18 mouse cellular contexts compared by ENCODE assay signal in the genomic region with DNA sequence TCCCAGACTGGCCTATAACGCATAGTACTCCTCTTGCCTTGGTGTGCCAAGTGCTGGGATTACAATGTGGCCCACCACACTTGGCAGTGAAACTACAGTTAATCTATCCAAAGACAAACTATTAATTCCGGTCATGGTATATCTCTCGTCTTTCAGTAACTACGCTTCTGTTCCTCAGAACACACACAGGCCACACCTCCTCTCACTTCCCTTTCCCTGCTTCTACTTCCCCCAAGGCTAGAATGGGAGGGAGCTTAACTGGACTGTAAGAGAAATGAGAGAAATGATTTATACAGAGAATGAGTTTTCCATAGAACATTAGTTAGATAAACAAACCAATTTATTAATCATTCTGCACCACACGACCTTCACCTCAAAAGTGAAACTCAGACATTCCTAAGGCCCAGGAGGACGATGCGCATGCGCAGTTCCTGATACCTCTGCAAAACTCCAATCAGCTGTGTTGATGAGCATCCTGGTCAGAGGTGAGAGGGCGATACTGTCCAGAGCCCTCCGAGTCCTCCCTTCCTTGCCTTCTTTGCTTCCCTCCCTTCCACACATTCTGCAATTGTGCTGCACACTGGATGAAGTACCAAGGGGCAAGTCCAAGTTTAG.
DNase-seq lines count a peak whose midpoint lies in the region; ATAC-seq and TF ChIP-seq lines count a peak whose summit lies in the region.
"Had no signal": no experiment of that assay in that cellular context is flagged by ENCODE, and none has a peak within 500 bp of the region (broad histone marks: within the 10 kb centered on the region; RNA-seq: fewer than 3 reads in every experiment).

No protein-coding gene starts in this region.

- H3K9me3 ChIP-seq in midbrain, embryonic 10.5 days (replicated peaks) = no peaks in the 10 kb centered on the region
- no peaks in the 10 kb centered on the region for H3K9me3 ChIP-seq in midbrain, postnatal 0 days (ENCODE audit: low read length)
- H3K9me3 ChIP-seq in forebrain, embryonic 12.5 days = no peaks in the 10 kb centered on the region
- no peaks in the 10 kb centered on the region for H3K9me3 ChIP-seq in hindbrain, embryonic 14.5 days (ENCODE audit: control insufficient read depth, low read length)
- no peaks in the 10 kb centered on the region for H3K9me3 ChIP-seq in midbrain, embryonic 16.5 days (replicated peaks; ENCODE audit: control insufficient read depth, low read length, poor library complexity, severe bottlenecking)
- H3K9me3 ChIP-seq: embryonic facial prominence, embryonic 13.5 days had no signal

- H3K4me3 ChIP-seq in midbrain, embryonic 10.5 days = no peak overlapping the region
- no peak overlapping the region for H3K4me3 ChIP-seq in midbrain, postnatal 0 days (ENCODE audit: low read depth, low read length)
- no peak overlapping the region for H3K4me3 ChIP-seq in forebrain, embryonic 12.5 days (replicated peaks)
- no peak overlapping the region for H3K4me3 ChIP-seq in hindbrain, embryonic 14.5 days (replicated peaks; ENCODE audit: low read length)
- no peak overlapping the region for H3K4me3 ChIP-seq in midbrain, embryonic 16.5 days (ENCODE audit: low read depth, low read length)
- H3K4me3 ChIP-seq: embryonic facial prominence, embryonic 13.5 days; myocyte had no signal

- H3K4me2 ChIP-seq in midbrain, postnatal 0 days (ENCODE audit: low read depth, low read length, poor library complexity, severe bottlenecking) = no peak overlapping the region
- no peak overlapping the region for H3K4me2 ChIP-seq in forebrain, embryonic 12.5 days
- H3K4me2 ChIP-seq in hindbrain, embryonic 14.5 days (replicated peaks) = no peak overlapping the region; the same call in 1 of the 2 replicates
- no peak overlapping the region; the same call in 1 of the 2 replicates for H3K4me2 ChIP-seq in midbrain, embryonic 16.5 days (ENCODE audit: low read length)
- H3K4me2 ChIP-seq: embryonic facial prominence, embryonic 13.5 days; liver, embryonic 11.5 days had no signal

- ATAC-seq in midbrain, postnatal 0 days (ENCODE audit: low FRiP score) = no peak
- ATAC-seq in forebrain, embryonic 12.5 days (ENCODE audit: low FRiP score) = no peak
- ATAC-seq in hindbrain, embryonic 14.5 days (ENCODE audit: low FRiP score) = 0 out of 2 replicates have a peak, but pooled peaks have one; percentile 28
- ATAC-seq in midbrain, embryonic 16.5 days = no peak
- ATAC-seq: activated CD4-positive, CD25-positive, alpha-beta regulatory T cell, adult 4 months; intestine, embryonic 16.5 days had no signal

- H3K27ac ChIP-seq in midbrain, embryonic 10.5 days (replicated peaks) = peak overlapping the region; percentile 85
- no peak overlapping the region for H3K27ac ChIP-seq in midbrain, postnatal 0 days (ENCODE audit: low read depth, low read length)
- H3K27ac ChIP-seq in forebrain, embryonic 12.5 days = peak overlapping the region; percentile 78
- peak overlapping the region; percentile 70 for H3K27ac ChIP-seq in hindbrain, embryonic 14.5 days
- peak overlapping the region; percentile 79 for H3K27ac ChIP-seq in midbrain, embryonic 16.5 days (ENCODE audit: low read length)
- H3K27ac ChIP-seq: embryonic facial prominence, embryonic 13.5 days had no signal

- no peak overlapping the region for H3K9ac ChIP-seq in midbrain, postnatal 0 days (replicated peaks; ENCODE audit: low read length, poor library complexity, severe bottlenecking)
- H3K9ac ChIP-seq in forebrain, embryonic 12.5 days = no peak overlapping the region
- H3K9ac ChIP-seq in hindbrain, embryonic 14.5 days = no peak overlapping the region
- H3K9ac ChIP-seq in midbrain, embryonic 16.5 days (ENCODE audit: low read depth, low read length) = no peak overlapping the region
- H3K9ac ChIP-seq: embryonic facial prominence, embryonic 13.5 days had no signal

- 89% methylated on average over 10 of the region's 10 CpGs for WGBS in midbrain, embryonic 10.5 days
- 82% methylated on average over 10 of the region's 10 CpGs for WGBS in midbrain, postnatal 0 days
- WGBS in forebrain, embryonic 12.5 days = 94% methylated on average over 10 of the region's 10 CpGs
- WGBS in hindbrain, embryonic 14.5 days = 61% methylated on average over 10 of the region's 10 CpGs
- WGBS in midbrain, embryonic 16.5 days = 81% methylated on average over 10 of the region's 10 CpGs

- H3K4me1 ChIP-seq in midbrain, embryonic 10.5 days = peaks cover 43% of the 10 kb centered on the region
- H3K4me1 ChIP-seq in midbrain, postnatal 0 days (ENCODE audit: insufficient read depth, low read length) = peaks cover 6% of the 10 kb centered on the region; the same call in 1 of the 2 replicates
- peaks cover 30% of the 10 kb centered on the region for H3K4me1 ChIP-seq in forebrain, embryonic 12.5 days
- H3K4me1 ChIP-seq in hindbrain, embryonic 14.5 days (replicated peaks; ENCODE audit: control insufficient read depth, insufficient read depth, low read length) = peaks cover 40% of the 10 kb centered on the region
- H3K4me1 ChIP-seq in midbrain, embryonic 16.5 days (ENCODE audit: control insufficient read depth, insufficient read depth, low read length) = peaks cover 38% of the 10 kb centered on the region

- no peak for DNase-seq in midbrain, embryonic 10.5 days (ENCODE audit: low spot score)
- no peak for DNase-seq in midbrain, postnatal 0 days (ENCODE audit: low spot score)
- no peak for DNase-seq in hindbrain, embryonic 14.5 days (ENCODE audit: low spot score)
- no peak for DNase-seq in right cerebral cortex, adult 2 months (ENCODE audit: low spot score in 2 of 2)
- DNase-seq in adrenal gland, postnatal 25 days = no peak
- no peak for DNase-seq in frontal cortex, postnatal 10 days (ENCODE audit: low spot score in 2 of 2)
- DNase-seq: heart, adult 11 months; heart, postnatal 10 days; kidney, postnatal 4 days; lung, postnatal 10 days; thymus, postnatal 14 days had no signal

- no peaks in the 10 kb centered on the region for H3K36me3 ChIP-seq in midbrain, embryonic 10.5 days
- no peaks in the 10 kb centered on the region for H3K36me3 ChIP-seq in midbrain, postnatal 0 days (ENCODE audit: insufficient read depth, low read length)
- H3K36me3 ChIP-seq in forebrain, embryonic 12.5 days (replicated peaks) = no peaks in the 10 kb centered on the region
- H3K36me3 ChIP-seq in hindbrain, embryonic 14.5 days (replicated peaks; ENCODE audit: control insufficient read depth, insufficient read depth) = no peaks in the 10 kb centered on the region
- no peaks in the 10 kb centered on the region for H3K36me3 ChIP-seq in midbrain, embryonic 16.5 days (ENCODE audit: control insufficient read depth, insufficient read depth, low read length)
- H3K36me3 ChIP-seq: embryonic facial prominence, embryonic 13.5 days had no signal

- no peak for TF ChIP-seq CTCF in midbrain, postnatal 0 days (IDR thresholded peaks at IDR 0.05)

- H3K27me3 ChIP-seq in midbrain, embryonic 10.5 days (ENCODE audit: low read depth, poor library complexity, severe bottlenecking) = no peaks in the 10 kb centered on the region
- no peaks in the 10 kb centered on the region for H3K27me3 ChIP-seq in midbrain, postnatal 0 days (ENCODE audit: insufficient read depth, low read length)
- 0 out of 2 replicates have a peak, but pooled peaks cover 3% of the 10 kb centered on the region for H3K27me3 ChIP-seq in forebrain, embryonic 12.5 days
- no peaks in the 10 kb centered on the region for H3K27me3 ChIP-seq in hindbrain, embryonic 14.5 days (ENCODE audit: control insufficient read depth, insufficient read depth, low read length)
- H3K27me3 ChIP-seq in midbrain, embryonic 16.5 days (ENCODE audit: control insufficient read depth, insufficient read depth, low read depth, low read length) = no peaks in the 10 kb centered on the region
- H3K27me3 ChIP-seq: embryonic facial prominence, embryonic 13.5 days had no signal
